In genomic region chr15:36939153-36939552, GRCm38 (mm10) we compare ENCODE assay signal across 8 mouse cellular contexts.
DNase-seq lines count a peak whose midpoint lies in the region; ATAC-seq and TF ChIP-seq lines count a peak whose summit lies in the region.

No protein-coding gene starts in this region.

- ATAC-seq in embryonic facial prominence, embryonic 14.5 days (ENCODE audit: low read depth): peak; percentile 2; the same call in 1 of the 2 replicates
- no peak for ATAC-seq in intestine, postnatal 0 days
- peak; percentile 35 for ATAC-seq in neural tube, embryonic 14.5 days (ENCODE audit: low read depth)
- ATAC-seq in megakaryocyte progenitor cell, adult 5-6 weeks (replicated peaks; ENCODE audit: poor library complexity): no peak

- TF ChIP-seq POLR2A in liver, adult 2 months (IDR thresholded peaks at IDR 0.05; ENCODE audit: extremely low read depth, insufficient read depth, low read length): no peak

- peak overlapping the region; percentile 92 for H3K4me2 ChIP-seq in embryonic facial prominence, embryonic 14.5 days (ENCODE audit: low read depth, low read length)
- peak overlapping the region; percentile 83 for H3K4me2 ChIP-seq in intestine, postnatal 0 days (replicated peaks; ENCODE audit: low read depth)
- H3K4me2 ChIP-seq in neural tube, embryonic 14.5 days (ENCODE audit: low read depth, low read length): peak overlapping the region; percentile 92

- 37% methylated on average over 9 of the region's 9 CpGs for WGBS in liver, adult 2 months
- 21% methylated on average over 8 of the region's 9 CpGs for WGBS in embryonic facial prominence, embryonic 14.5 days
- WGBS in intestine, postnatal 0 days: 32% methylated on average over 9 of the region's 9 CpGs
- WGBS in neural tube, embryonic 14.5 days: 27% methylated on average over 9 of the region's 9 CpGs

- H3K4me3 ChIP-seq in liver, adult 2 months (ENCODE audit: insufficient read depth, low read depth, low read length): peak overlapping the region; percentile 58; the same call in 1 of the 2 replicates
- peak overlapping the region; percentile 60 for H3K4me3 ChIP-seq in embryonic facial prominence, embryonic 14.5 days (ENCODE audit: low read depth, low read length)
- H3K4me3 ChIP-seq in intestine, postnatal 0 days (ENCODE audit: low read depth, low read length): peak overlapping the region; percentile 46
- peak overlapping the region; percentile 42 for H3K4me3 ChIP-seq in neural tube, embryonic 14.5 days (ENCODE audit: low read depth, low read length)

- no peak for DNase-seq in liver, adult 2 months (ENCODE audit: extremely low read depth, low read depth, low spot score)
- no peak for DNase-seq in liver
- no peak for DNase-seq in embryonic facial prominence, embryonic 14.5 days (ENCODE audit: low spot score)
- DNase-seq in embryo, embryonic 11 days: no peak
- no peak for DNase-seq in embryo, embryonic 10 days (ENCODE audit: low spot score)

- no peaks in the 10 kb centered on the region for H3K36me3 ChIP-seq in liver, adult 2 months (ENCODE audit: control insufficient read depth, insufficient read depth, low read length)
- H3K36me3 ChIP-seq in embryonic facial prominence, embryonic 14.5 days (ENCODE audit: control insufficient read depth, insufficient read depth, low read length): no peaks in the 10 kb centered on the region
- no peaks in the 10 kb centered on the region for H3K36me3 ChIP-seq in intestine, postnatal 0 days (ENCODE audit: control insufficient read depth, insufficient read depth)
- no peaks in the 10 kb centered on the region for H3K36me3 ChIP-seq in neural tube, embryonic 14.5 days (ENCODE audit: control insufficient read depth, insufficient read depth, low read length)

- H3K4me1 ChIP-seq in liver, adult 2 months (ENCODE audit: control insufficient read depth, insufficient read depth, low read length): peaks cover 5% of the 10 kb centered on the region; the same call in 1 of the 2 replicates
- H3K4me1 ChIP-seq in embryonic facial prominence, embryonic 14.5 days (ENCODE audit: control insufficient read depth, insufficient read depth, low read length): peaks cover 20% of the 10 kb centered on the region
- H3K4me1 ChIP-seq in intestine, postnatal 0 days (replicated peaks; ENCODE audit: control insufficient read depth, insufficient read depth, low read length): no peaks in the 10 kb centered on the region; the same call in 1 of the 2 replicates
- peaks cover 20% of the 10 kb centered on the region for H3K4me1 ChIP-seq in neural tube, embryonic 14.5 days (ENCODE audit: control insufficient read depth, insufficient read depth, low read length)

- no peaks in the 10 kb centered on the region for H3K79me2 ChIP-seq in liver, adult 2 months (ENCODE audit: control insufficient read depth, insufficient read depth, low read length)

- no peaks in the 10 kb centered on the region for H3K9me3 ChIP-seq in embryonic facial prominence, embryonic 14.5 days (ENCODE audit: control insufficient read depth, low read length)
- no peaks in the 10 kb centered on the region for H3K9me3 ChIP-seq in intestine, postnatal 0 days (ENCODE audit: control insufficient read depth)
- no peaks in the 10 kb centered on the region for H3K9me3 ChIP-seq in neural tube, embryonic 14.5 days (ENCODE audit: control insufficient read depth, low read length)

- TF ChIP-seq CTCF in liver, adult 2 months (IDR thresholded peaks at IDR 0.05; ENCODE audit: low read depth, low read length): no peak
- no peak for TF ChIP-seq CTCF in intestine, postnatal 0 days (IDR thresholded peaks at IDR 0.05; ENCODE audit: low read depth)

- H3K9ac ChIP-seq in liver, adult 2 months (ENCODE audit: low read depth, low read length): peak overlapping the region; percentile 59
- H3K9ac ChIP-seq in embryonic facial prominence, embryonic 14.5 days (ENCODE audit: low read depth, low read length): peak overlapping the region; percentile 72
- peak overlapping the region; percentile 66; the same call in 1 of the 2 replicates for H3K9ac ChIP-seq in intestine, postnatal 0 days (ENCODE audit: low read depth, low read length)
- peak overlapping the region; percentile 80; the same call in 1 of the 2 replicates for H3K9ac ChIP-seq in neural tube, embryonic 14.5 days (replicated peaks; ENCODE audit: low read depth, low read length)

- no peaks in the 10 kb centered on the region for H3K27me3 ChIP-seq in liver, adult 2 months (ENCODE audit: control insufficient read depth, insufficient read depth, low read length)
- no peaks in the 10 kb centered on the region for H3K27me3 ChIP-seq in embryonic facial prominence, embryonic 14.5 days (replicated peaks; ENCODE audit: control insufficient read depth, insufficient read depth, low read length)
- H3K27me3 ChIP-seq in intestine, postnatal 0 days (replicated peaks; ENCODE audit: control insufficient read depth, insufficient read depth, low read length): no peaks in the 10 kb centered on the region
- H3K27me3 ChIP-seq in neural tube, embryonic 14.5 days (ENCODE audit: control insufficient read depth, insufficient read depth, low read length): no peaks in the 10 kb centered on the region

- no peak overlapping the region; the same call in 1 of the 2 replicates for H3K27ac ChIP-seq in liver, adult 2 months (replicated peaks; ENCODE audit: insufficient read depth, low read depth, low read length)
- H3K27ac ChIP-seq in embryonic facial prominence, embryonic 14.5 days (replicated peaks; ENCODE audit: low read depth, low read length): peak overlapping the region; percentile 82
- H3K27ac ChIP-seq in intestine, postnatal 0 days (ENCODE audit: low read depth, low read length): 0 out of 2 replicates have a peak overlapping the region, but pooled peaks have one; percentile 75
- peak overlapping the region; percentile 98 for H3K27ac ChIP-seq in neural tube, embryonic 14.5 days (ENCODE audit: low read depth, low read length)

Comparison
In these comparisons a context has a peak if more than half of its experiments do, and no peak if none do; other contexts are left out.
1. ATAC-seq: peak in embryonic facial prominence, embryonic 14.5 days (single experiment) and neural tube, embryonic 14.5 days (single experiment); none in intestine, postnatal 0 days (single experiment) and megakaryocyte progenitor cell, adult 5-6 weeks (single experiment).
2. Peak in every context shown above with its lines, with median percentiles within 50 percentile points of each other: H3K4me3 ChIP-seq, H3K9ac ChIP-seq and H3K4me2 ChIP-seq.